Mouse (Mus musculus): ENCODE data around the gene Apbb2. TPM values are rescaled to one million over a fixed set of nuclear protein-coding genes. Genes with fewer than 3 reads are reported as not detected.
A peak's percentile ranks its signal among the peaks of the same experiment; 100 is the strongest.

The Apbb2 gene
- polyA plus RNA-seq, 1 experiment from 2014 or later = 63.9 TPM

DNA sequence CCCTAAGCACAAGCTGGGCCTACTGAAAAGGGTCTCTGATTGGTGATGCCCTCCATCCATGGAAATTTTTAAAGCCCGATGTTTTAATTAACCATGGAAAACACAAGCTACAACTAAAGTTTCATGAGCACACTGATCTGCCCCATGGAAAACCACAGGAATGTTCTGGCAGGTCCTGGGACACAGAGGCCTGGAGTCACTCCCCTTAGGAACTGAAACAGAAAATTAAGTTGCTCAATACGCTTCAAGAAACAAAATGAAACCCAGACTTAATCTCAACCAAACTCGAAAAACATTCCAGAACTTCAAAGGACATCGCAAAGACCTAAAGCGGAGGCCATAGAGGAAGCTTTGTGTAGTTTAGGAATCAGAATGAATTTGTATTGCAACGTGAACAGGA, 74.8 kb downstream of the Apbb2 start:
- 30% methylated on average over 6 of the region's 6 CpGs for WGBS
- no peak overlapping the region for H3K4me3 ChIP-seq
- H3K4me2 ChIP-seq (replicated peaks) = peak overlapping the region; percentile 29
- H3K4me1 ChIP-seq = peaks cover 39% of the 10 kb centered on the region
- H3K36me3 ChIP-seq = 0 out of 2 replicates have a peak, but pooled peaks cover 3% of the 10 kb centered on the region
- peak; percentile 73; the same call in 1 of the 2 replicates for ATAC-seq (ENCODE audit: low FRiP score, low read depth)
- H3K9me3 ChIP-seq = 0 out of 2 replicates have a peak, but pooled peaks cover 4% of the 10 kb centered on the region
- H3K27me3 ChIP-seq = no peaks in the 10 kb centered on the region
- peak overlapping the region; percentile 83 for H3K27ac ChIP-seq
- H3K9ac ChIP-seq = no peak overlapping the region

DNA sequence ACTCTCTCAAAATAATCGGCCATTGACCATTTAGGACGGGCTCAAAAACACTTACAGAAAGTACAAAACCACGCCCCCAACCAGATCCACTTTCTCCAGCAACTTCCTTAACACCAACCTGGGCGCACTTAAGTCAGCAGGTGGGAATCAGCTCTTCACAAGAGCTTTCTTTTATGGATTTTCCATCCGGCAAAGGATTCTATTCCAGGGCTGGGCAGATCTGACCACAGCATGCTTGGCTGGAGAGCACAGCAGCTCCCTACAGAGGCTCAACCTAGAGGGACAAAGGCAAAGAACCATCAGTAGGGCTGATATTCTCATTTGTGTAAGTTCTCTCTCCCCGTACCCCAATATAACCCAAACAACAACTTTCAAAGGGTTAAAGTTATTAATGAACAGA, 75.2 kb downstream of the Apbb2 start:
- Histone ChIP-seq H3K9me3 (0 out of 2 replicates have a peak, but pooled peaks cover under 1% of the 10 kb centered on the region), H3K36me3 (no peaks in the 10 kb centered on the region), H3K9ac (no peak overlapping the region), H3K4me3 (no peak overlapping the region), H3K27ac (peak overlapping the region; percentile 83), H3K4me1 (peaks cover 39% of the 10 kb centered on the region), H3K4me2 (replicated peaks) (peak overlapping the region; percentile 29), H3K27me3 (no peaks in the 10 kb centered on the region)
- peak; percentile 46; the same call in 1 of the 2 replicates for ATAC-seq (ENCODE audit: low FRiP score, low read depth)
- WGBS = 50% methylated on average over 6 of the region's 6 CpGs

DNA sequence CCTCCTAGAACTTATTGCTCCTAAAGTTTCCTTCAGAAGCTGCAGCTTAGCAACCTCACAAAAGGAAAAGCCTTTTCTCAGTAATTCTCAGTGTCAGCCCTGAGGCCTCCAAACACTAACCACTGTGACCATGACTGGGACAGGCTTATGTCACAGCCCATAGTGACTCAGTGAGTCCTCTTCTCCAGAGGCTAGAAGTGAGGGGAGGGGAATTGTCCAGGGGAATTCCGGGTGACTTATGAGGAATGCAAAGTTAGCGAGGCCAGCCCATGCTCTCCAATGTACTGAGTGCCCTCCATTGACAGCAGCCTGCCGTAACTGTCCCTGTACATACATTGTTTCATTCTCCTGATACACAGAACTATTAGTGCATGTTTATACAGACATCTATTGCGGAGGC, 76.1 kb downstream of the Apbb2 start:
- H3K9me3 ChIP-seq = no peaks in the 10 kb centered on the region
- no peaks in the 10 kb centered on the region for H3K36me3 ChIP-seq
- no peak overlapping the region for H3K4me3 ChIP-seq
- H3K4me2 ChIP-seq (replicated peaks) = no peak overlapping the region
- H3K9ac ChIP-seq = no peak overlapping the region
- no peaks in the 10 kb centered on the region for H3K27me3 ChIP-seq
- WGBS = 79% methylated on average over 4 of the region's 4 CpGs
- H3K4me1 ChIP-seq = peaks cover 47% of the 10 kb centered on the region
- no peak for ATAC-seq (ENCODE audit: low FRiP score, low read depth)
- H3K27ac ChIP-seq = no peak overlapping the region

DNA sequence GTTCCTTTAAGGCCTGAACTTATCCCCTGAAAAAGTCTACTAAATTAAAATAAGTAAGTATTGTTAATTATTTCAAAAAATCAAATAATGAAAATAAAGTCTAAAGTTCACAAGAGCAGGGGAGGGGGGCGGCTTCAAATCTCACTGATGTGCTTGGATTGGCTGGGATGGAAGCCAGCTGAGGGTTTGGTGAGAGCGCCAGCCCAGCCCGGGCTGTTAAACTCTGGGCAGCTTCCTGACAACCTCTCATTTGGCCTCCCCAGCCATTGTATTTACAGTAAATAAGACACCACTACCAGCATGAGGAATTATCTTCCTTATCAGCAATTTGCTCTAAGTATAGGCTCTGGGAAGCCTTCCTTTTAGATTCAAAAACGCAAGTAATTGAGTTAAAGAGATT, 77.2 kb downstream of the Apbb2 start:
- peaks cover 54% of the 10 kb centered on the region for H3K4me1 ChIP-seq
- 72% methylated on average over 4 of the region's 4 CpGs for WGBS
- ATAC-seq (ENCODE audit: low FRiP score, low read depth) = no peak

DNA sequence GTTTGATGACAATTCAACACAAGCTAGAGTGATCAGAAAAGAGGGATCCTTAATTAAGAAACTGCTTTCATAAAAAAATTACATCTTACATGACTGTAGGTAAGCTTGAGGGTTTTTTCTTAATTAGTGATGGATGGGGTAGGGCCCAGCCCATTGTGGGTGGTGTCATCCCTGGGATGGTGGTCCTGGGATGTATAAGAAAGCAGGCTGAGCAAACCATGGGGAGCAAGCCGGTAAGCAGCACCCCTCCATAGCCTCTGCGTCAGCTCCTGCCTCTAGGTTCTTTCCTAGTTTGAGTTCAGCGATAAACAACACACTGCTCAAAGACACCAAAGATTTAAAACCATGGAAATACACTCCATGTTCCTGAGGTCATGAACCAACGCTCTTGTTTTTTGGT, 78.3 kb downstream of the Apbb2 start:
- H3K9me3 ChIP-seq = no peaks in the 10 kb centered on the region
- peaks cover 55% of the 10 kb centered on the region for H3K4me1 ChIP-seq
- no peak overlapping the region for H3K9ac ChIP-seq
- no peaks in the 10 kb centered on the region for H3K36me3 ChIP-seq
- no peak for ATAC-seq (ENCODE audit: low FRiP score, low read depth)
- H3K4me2 ChIP-seq (replicated peaks) = no peak overlapping the region
- 97% methylated on average over 4 of the region's 4 CpGs for WGBS
- H3K4me3 ChIP-seq = no peak overlapping the region
- H3K27me3 ChIP-seq = no peaks in the 10 kb centered on the region
- H3K27ac ChIP-seq = no peak overlapping the region

More for the DNA sequence above, 77.2 kb downstream of the Apbb2 start:
- H3K36me3 ChIP-seq = no peaks in the 10 kb centered on the region
- no peak overlapping the region for H3K9ac ChIP-seq
- no peaks in the 10 kb centered on the region for H3K9me3 ChIP-seq
- no peak overlapping the region for H3K4me2 ChIP-seq (replicated peaks)
- H3K27me3 ChIP-seq = no peaks in the 10 kb centered on the region
- no peak overlapping the region for H3K4me3 ChIP-seq
- H3K27ac ChIP-seq = no peak overlapping the region

DNA sequence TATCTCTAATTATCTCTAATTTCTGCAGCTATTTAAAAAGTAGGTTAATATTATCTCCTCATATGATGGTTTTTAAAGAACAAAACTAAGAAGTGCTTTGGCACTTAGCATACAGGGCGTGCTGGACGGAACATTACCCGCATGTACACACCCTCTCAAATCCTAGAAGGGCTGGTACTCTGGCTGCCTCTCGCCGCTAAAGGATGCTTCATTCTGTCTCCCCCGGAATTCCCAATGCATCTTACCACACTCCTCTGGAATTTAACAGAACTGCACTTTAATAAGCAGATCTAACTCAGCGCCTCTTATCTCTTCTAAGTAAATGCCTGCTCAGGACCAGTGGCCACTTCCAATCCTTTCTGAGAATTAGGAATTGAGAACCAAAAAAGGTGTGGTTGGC, 80.8 kb downstream of the Apbb2 start:
- Histone ChIP-seq H3K9ac (no peak overlapping the region), H3K36me3 (no peaks in the 10 kb centered on the region), H3K9me3 (no peaks in the 10 kb centered on the region), H3K4me3 (no peak overlapping the region), H3K27ac (no peak overlapping the region), H3K27me3 (no peaks in the 10 kb centered on the region), H3K4me1 (peaks cover 54% of the 10 kb centered on the region), H3K4me2 (replicated peaks) (no peak overlapping the region)
- WGBS = 79% methylated on average over 7 of the region's 7 CpGs
- ATAC-seq (ENCODE audit: low FRiP score, low read depth) = no peak

DNA sequence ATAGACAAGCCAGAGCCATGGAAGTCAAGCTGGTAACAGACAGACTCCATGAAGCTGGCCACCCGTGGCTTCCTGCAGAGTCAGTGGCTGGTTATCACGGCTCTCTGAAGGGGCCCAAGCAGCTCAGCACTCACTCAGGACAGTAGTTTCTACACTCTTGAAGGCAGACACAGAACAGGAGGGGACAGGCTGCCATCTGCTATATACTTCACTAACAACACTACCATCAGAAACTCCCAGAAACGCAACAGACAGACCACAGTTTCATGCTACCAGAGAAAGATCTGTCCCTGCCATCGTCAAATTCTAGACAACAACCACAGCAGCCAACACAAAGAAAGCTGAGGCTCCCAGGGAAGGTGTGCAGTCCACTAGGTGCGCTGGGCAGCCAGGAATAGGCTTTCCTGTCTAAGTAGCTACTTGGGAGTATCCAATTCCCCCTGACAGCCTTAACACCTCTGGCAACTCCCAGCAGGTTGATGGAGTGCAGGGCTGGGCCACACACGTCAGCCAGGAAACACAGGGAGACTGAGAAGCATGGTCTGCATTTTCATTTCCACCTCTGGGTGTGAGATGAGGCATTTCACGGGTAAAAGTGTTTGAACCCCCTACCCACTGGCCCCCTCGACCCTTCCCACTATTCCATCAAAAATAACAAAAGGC, 81.8 kb downstream of the Apbb2 start:
- WGBS = 26% methylated on average over 8 of the region's 8 CpGs
- H3K36me3 ChIP-seq = no peaks in the 10 kb centered on the region
- H3K4me1 ChIP-seq = peaks cover 59% of the 10 kb centered on the region
- H3K27ac ChIP-seq = peak overlapping the region; percentile 6
- ATAC-seq (ENCODE audit: low FRiP score, low read depth) = peak; percentile 69
- no peak overlapping the region for H3K9ac ChIP-seq
- H3K9me3 ChIP-seq = no peaks in the 10 kb centered on the region
- H3K4me2 ChIP-seq (replicated peaks) = no peak overlapping the region
- no peaks in the 10 kb centered on the region for H3K27me3 ChIP-seq
- H3K4me3 ChIP-seq = no peak overlapping the region

DNA sequence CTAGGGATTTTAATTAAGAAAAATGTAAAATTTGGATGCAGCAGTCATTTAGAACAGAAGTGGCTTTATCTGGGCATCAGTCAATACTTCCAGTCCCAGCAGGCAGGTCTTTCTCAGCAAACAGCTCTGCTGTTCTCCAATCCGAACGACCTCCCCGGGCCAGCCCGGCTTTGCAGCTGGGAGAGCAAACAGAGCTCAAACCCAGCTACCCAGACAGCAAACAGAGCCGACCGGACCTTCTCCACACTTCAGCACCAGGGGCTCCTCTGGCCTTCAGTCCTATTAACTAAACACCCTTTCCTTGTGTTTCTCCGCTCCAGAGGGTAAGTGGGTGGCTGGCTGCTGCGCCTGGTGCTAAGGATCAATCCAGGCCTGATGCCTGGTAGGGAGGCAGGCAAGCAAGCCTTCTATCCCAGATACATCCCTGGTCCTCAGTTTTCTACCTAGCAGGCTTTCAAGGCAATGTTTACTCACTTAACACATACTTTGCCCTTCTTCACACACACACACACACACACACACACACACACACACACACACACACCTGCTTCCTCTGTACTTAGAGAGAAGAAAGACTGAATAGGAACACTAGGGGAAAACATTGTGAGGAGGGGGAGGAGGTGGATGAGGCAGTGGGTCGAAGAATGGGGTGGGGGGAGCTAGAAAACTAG, 82.9 kb downstream of the Apbb2 start:
- Histone ChIP-seq H3K4me3 (no peak overlapping the region), H3K9me3 (no peaks in the 10 kb centered on the region), H3K9ac (no peak overlapping the region), H3K4me2 (replicated peaks) (no peak overlapping the region), H3K27ac (peak overlapping the region; percentile 34; the same call in 1 of the 2 replicates), H3K27me3 (no peaks in the 10 kb centered on the region), H3K4me1 (peaks cover 70% of the 10 kb centered on the region), H3K36me3 (no peaks in the 10 kb centered on the region)
- WGBS = 39% methylated on average over 9 of the region's 9 CpGs
- ATAC-seq (ENCODE audit: low FRiP score, low read depth) = no peak

DNA sequence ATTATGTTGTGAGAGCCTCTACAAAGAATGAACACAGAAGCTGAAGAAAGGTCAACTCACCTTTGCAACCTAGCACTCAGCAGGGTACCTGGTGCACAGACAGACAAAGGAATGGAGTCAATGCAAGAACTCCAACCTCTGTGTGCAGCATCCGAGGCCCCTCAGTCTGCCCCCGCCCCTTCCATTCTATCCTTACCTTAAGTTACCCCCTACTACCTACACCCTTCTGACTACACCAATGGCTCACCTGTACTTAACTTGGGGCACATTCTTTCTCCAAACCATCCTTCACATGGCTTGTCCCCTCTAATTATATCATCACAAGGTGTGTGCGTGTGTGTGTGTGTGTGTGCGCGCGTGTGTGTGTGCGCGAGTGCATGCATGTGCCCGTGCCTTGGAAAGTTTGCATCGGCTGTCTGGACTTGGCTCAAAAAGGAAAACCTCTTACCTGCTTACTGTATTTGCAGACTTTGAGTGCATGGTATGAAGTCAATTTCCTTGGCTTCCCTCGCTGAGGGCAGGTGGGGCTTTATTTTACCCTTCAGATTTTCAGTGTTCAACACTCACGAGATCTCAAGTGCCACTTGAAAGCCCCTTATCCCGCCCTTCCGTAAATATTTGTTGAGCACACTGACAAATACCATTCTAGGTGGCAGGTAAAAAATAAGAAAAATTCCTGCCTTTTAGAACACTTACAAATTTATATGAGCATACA, 84.7 kb downstream of the Apbb2 start:
- ATAC-seq (ENCODE audit: low FRiP score, low read depth) = no peak
- 93% methylated on average over 14 of the region's 14 CpGs for WGBS
- H3K9ac ChIP-seq = no peak overlapping the region
- no peak overlapping the region for H3K4me3 ChIP-seq
- no peak overlapping the region for H3K27ac ChIP-seq
- no peaks in the 10 kb centered on the region for H3K36me3 ChIP-seq
- H3K27me3 ChIP-seq = no peaks in the 10 kb centered on the region
- H3K9me3 ChIP-seq = no peaks in the 10 kb centered on the region
- no peak overlapping the region for H3K4me2 ChIP-seq (replicated peaks)
- H3K4me1 ChIP-seq = peaks cover 86% of the 10 kb centered on the region

DNA sequence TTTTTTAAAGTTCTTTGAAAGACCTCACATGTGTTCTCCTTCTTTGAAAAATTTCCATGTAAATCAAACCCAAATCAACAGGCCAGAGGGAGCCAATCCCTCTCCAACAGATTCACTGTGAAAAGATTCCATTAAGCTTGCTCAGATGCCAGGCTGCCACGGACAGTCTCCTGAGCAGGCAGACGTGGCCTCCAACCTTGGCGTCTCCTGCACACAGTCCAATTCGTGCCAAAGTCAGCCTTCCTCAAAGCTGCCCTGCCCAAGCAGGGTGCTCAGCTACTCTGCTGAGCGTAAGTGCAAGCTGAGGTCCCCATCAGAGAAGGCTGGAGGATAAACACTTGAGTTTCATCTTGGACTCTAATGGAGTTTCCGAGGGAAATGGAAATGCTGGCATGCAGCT, 85.8 kb downstream of the Apbb2 start:
- H3K4me1 ChIP-seq = peaks cover 91% of the 10 kb centered on the region
- no peak overlapping the region for H3K9ac ChIP-seq
- no peaks in the 10 kb centered on the region for H3K9me3 ChIP-seq
- no peak overlapping the region for H3K4me2 ChIP-seq (replicated peaks)
- H3K4me3 ChIP-seq = no peak overlapping the region
- H3K36me3 ChIP-seq = no peaks in the 10 kb centered on the region
- H3K27me3 ChIP-seq = no peaks in the 10 kb centered on the region
- no peak for ATAC-seq (ENCODE audit: low FRiP score, low read depth)
- WGBS = 66% methylated on average over 6 of the region's 6 CpGs
- H3K27ac ChIP-seq = peak overlapping the region; percentile 73; the same call in 1 of the 2 replicates

DNA sequence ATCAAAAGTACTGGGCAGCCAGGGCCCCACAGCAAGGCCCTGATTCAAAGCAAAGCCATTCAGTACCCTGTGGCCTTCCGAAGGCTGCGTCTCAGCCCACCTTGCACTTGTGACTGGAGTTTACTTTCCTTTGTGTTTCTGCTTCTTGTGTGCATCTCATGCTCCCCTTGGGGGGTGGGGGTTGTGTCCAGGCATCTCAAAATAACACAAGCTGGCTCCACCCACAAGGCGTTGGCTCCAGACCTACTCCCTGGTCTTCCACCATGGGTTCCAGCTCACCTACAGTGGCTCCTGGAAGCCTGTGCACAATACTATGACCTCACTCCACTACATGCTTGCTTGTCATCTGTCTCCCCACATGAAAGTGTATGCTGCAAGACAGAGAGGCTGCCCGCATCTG, 88.2 kb downstream of the Apbb2 start:
- Histone ChIP-seq H3K27ac (no peak overlapping the region), H3K4me2 (replicated peaks) (no peak overlapping the region), H3K4me3 (no peak overlapping the region), H3K4me1 (peaks cover 88% of the 10 kb centered on the region), H3K36me3 (no peaks in the 10 kb centered on the region), H3K9me3 (no peaks in the 10 kb centered on the region), H3K9ac (no peak overlapping the region), H3K27me3 (no peaks in the 10 kb centered on the region)
- ATAC-seq (ENCODE audit: low FRiP score, low read depth) = no peak
- 82% methylated on average over 4 of the region's 4 CpGs for WGBS

DNA sequence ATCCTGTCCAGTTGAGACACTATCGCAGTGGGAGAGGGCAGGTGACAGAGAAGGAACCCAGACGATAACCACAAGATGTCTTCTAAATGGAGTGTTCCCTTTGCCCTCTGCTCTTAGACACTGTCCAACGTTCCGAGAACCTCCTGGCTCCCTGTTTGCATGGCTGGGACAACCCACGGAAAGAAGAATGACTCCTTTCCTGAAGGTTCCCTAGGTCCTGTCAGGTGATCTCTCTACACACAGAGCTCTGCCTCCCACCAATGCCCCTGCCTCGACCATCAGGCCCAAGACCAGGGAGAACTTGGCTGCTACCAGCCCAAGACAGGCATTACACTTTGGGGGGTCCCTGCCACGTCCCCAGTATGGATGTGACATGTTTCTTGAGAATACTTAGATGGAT, 89.0 kb downstream of the Apbb2 start:
- Histone ChIP-seq H3K4me2 (replicated peaks) (no peak overlapping the region), H3K9me3 (no peaks in the 10 kb centered on the region), H3K27me3 (no peaks in the 10 kb centered on the region), H3K9ac (no peak overlapping the region), H3K4me1 (peaks cover 87% of the 10 kb centered on the region), H3K4me3 (no peak overlapping the region), H3K27ac (peak overlapping the region; percentile 44; the same call in 1 of the 2 replicates), H3K36me3 (no peaks in the 10 kb centered on the region)
- 89% methylated on average over 7 of the region's 7 CpGs for WGBS
- ATAC-seq (ENCODE audit: low FRiP score, low read depth) = no peak

All from limb, embryonic 13.5 days (tissue).